Mouse (Mus musculus): ENCODE data around the gene Nfam1.

DNA sequence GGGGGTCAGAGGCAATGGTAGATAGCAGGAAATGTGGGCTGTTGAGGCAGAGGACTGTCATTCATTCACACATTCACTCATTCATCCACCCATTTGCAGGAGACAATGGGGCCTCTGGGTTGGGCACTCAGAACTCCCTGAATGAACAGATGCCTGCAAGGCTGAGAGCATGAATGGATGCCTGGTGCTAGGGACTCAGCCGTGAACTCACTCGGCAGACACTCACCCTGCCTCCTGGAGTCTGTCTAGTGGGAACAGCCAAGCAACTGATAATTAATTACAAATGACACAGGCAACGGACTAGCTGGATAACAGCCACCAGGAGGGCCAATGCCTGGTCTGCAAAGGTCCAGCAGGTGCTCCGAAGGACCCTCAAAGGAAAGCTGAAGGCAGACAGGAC is 80.0 kb downstream of the Nfam1 start:
- no peak for TF ChIP-seq POLR2A (IDR thresholded peaks at IDR 0.05; ENCODE audit: low read depth, low read length)
- no peak for TF ChIP-seq CTCF (IDR thresholded peaks at IDR 0.05; ENCODE audit: extremely low read depth, insufficient read depth, insufficient read length, insufficient replicate concordance)
